Mouse (Mus musculus) WW6 (cell line): ENCODE measurements around the gene Tmem43.

Experiments
- DNase-seq: peaks from one replicate; pipeline ENCODE4 v3.0.0-alpha.2; 2013; ENCODE audit warnings: low read depth, low spot score

The Tmem43 gene

DNA sequence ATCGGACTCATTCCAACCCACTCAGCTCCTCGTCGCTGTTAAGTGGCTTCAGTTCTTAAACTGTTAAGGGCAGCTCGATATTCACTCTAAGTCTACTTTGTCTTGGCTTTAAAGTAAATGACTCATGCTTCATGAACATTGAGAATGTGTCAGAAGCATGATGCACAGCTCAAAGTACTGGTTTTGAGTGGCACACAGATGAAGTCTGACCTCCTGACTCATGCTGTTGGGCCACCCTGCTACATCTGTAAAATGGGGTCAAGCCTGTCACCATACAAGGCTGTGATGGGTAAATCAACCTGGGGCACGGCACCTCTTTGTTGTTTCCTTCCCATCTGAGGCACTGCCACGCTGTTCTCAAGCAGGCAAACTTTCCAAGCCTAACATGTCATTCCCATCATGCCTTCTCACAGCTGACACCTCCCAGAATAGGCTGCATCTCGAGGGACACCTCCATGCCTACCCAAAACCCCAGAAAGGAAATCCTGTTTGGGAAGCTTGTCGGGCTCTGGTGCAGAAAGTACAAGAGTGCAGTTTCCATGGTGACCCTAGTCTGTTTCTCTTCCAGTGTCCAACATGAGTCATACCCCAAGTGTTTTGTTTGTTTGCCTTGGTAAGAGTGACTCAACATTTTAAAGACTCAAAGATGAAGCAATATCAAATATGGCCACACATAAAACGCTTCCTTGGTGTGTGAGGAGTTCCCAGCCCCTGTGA is 15.2 kb downstream of the Tmem43 start:
- no peak for DNase-seq

DNA sequence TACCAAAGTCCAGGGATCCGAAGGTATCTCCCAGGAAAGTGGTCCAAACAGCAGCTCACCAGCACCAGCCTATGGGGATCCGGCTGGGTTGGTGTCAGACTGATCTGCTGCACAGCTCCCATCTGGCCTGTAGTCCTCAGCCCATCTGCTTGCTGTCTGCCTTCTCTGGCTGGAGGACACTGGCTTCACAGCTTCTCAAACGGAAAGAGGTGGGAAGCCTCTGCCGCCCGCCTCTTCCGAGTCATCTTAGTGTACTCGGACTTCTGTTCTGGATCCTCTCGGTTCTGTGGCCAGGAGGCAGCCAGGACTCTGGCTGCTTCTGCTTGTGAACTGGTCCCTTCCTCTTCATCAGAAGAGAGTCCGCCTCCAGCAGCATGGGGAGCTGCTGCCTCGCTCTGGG is 16.4 kb downstream of the Tmem43 start:
- no peak for DNase-seq

- no peak for DNase-seq
These were observed 17.5 kb downstream of the Tmem43 start for GRCm38 (mm10) chr6:91491004-91491403.

DNA sequence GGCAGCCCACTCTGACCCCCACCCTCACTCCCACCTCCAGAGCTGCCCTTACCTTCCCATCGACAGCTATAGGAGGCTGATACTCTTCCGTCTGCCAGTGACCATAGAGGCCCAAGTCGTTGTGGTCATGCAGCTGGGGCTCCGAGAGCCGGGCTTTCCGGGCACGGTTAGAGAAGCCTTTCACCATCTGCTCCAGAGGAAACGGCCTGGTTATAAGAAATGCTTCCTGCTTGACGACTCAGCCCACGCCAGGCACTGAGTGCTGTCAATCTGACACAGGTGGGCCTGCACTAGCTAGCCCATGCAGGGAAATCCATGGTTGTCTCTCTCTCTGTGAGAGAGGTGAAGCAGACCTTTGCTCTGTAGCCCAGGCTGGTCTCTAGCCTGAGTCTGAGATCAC is 19.6 kb downstream of the Tmem43 start:
- DNase-seq, result no peak

DNA sequence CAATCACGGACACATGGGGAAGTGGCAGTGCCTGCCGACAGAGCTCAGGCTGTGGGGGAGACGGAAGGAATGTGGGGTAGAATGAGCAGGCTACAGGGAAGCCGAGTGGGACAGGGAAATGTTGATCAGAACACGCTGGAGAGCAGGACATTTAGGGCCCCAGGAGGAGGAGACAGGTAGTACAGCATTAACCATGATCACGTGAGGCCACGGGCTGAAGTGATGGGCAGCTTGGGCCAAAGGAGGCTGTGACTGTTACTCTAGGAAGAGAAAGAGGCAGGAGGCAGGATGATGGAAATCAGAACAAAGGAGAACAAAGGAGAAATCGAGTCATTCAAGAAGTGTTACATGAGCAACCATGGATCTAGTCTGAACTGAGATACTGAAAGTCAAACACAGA is 21.0 kb downstream of the Tmem43 start:
- DNase-seq, result no peak

- no peak for DNase-seq
These were observed 29.8 kb downstream of the Tmem43 start for GRCm38 (mm10) chr6:91503302-91503701.

GRCm38 (mm10) chr6:91506036-91506435 is 32.5 kb downstream of the Tmem43 start:
- DNase-seq, result no peak

GRCm38 (mm10) chr6:91508041-91508440 is 34.5 kb downstream of the Tmem43 start:
- no peak for DNase-seq

DNA sequence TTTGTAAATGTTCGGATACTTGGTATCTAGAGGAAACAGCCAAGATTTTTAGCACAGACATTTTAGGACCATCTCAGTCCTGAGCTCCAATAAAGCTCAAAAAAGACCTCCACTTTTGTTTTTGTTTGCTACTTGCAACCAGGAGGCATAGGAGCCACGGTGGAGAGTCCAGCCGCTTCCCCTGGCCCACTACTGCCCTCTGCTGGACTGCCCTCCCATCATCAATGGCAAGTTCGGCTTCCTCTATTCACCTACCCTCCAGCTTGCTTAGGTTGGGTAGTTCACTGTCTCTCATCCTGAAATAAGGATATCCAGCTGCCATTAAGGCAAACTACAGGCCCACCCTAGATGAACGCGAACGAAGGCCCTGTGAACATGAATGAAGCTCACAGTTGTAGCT is 35.8 kb downstream of the Tmem43 start:
- DNase-seq, result no peak

- no peak for DNase-seq
These were observed 36.7 kb downstream of the Tmem43 start for GRCm38 (mm10) chr6:91510211-91510610.

DNA sequence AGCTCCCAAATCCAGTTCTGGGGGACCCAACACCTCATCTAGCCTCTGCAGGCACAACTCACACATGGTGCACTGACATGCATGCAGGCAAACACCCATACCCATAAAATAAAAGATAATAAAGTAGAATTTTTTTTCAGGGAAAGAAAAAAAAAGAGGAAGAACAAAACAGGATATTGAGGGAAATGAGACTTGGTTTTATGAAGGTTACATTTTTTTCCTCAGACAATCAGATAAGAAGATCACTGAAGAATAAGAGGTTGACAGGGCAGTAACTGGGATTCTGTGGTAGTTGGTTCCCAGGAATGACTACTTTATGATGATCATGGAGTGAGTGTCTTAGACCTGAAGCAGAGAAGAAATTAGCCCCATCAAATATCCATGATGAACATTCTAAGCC is 40.6 kb downstream of the Tmem43 start:
- DNase-seq, result no peak

GRCm38 (mm10) chr6:91514737-91515362 is 41.3 kb downstream of the Tmem43 start:
- no peak for DNase-seq

GRCm38 (mm10) chr6:91515545-91516449 is 42.3 kb downstream of the Tmem43 start, which contains the start of the genes Xpc and Lsm3:
Gene Xpc (minus strand): TSS chr6:91515888.
Gene Lsm3 (plus strand): TSS chr6:91515928.
- peak; percentile 93 for DNase-seq

GRCm38 (mm10) chr6:91518454-91519020 is 45.0 kb downstream of the Tmem43 start:
- DNase-seq, result no peak

DNA sequence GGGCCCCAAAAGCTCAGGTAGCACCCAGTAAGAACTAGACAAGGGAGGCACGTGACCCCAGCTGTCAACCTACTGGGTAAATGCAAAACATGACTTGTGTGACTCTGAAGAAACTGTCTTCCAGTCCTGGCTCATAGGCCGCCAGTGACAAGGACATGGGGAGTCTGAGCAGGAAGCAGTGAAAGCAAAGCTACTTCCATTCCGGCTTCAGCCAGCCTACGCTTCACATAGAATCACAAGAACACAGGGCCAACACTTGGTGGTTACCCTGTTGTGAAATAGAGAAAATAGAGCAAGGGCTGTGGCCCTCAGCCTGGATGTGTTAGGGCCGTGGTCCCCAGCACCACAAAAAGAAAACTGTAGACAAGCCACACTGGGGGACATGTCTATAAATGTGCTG is 49.3 kb downstream of the Tmem43 start:
- no peak for DNase-seq

GRCm38 (mm10) chr6:91525544-91525943 is 52.0 kb downstream of the Tmem43 start:
- DNase-seq, result no peak

DNA sequence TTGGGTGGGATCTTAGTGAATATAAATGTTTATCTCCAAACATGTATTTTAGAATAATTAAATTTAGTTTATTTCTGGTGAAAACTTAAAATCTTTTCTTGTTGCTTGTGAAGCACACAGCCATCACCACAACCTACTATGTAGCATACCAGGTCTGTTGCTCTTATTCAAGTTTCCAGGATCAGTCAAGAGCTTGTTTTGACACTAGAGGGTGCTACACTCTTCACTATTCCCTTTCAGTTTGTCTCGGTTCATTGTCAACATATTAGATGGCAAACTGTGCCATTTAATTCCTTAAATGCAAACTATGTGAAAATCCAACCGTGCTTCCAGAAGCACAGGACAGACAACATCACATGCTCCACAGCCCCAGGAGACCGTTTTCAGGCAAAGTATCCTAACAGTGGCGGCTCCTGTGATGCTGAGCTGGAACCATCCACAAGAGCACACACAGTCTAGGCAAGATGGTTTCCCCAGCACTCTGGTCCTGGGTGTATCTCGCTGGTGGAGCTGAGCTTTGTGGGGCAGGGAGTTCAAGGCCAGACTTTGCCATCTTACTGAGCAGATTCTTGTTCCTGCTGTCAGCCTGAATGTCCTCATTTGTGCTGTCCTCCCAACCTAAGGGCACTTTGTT is 53.8 kb downstream of the Tmem43 start:
- no peak for DNase-seq

DNA sequence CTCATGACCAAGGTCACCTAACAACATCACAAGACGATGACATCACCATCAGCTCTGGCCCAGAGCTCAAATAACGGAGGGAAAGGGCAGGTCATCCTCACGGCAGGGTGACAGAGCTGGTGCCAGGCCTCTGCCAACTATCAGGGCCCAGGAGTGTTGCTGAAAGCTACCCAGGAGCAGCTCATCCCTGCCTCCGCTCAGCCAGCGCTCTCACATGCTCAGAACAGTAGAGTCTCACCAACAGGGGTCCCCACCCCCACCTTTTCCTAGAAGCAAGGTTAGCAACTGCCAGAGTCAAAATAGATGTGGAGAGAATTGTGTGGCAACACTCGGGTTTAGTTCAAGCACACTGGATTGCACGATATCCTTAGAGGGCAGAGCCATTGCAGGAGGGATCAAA is 54.8 kb downstream of the Tmem43 start:
- DNase-seq, result no peak

- DNase-seq, result no peak
These were observed 57.2 kb downstream of the Tmem43 start for GRCm38 (mm10) chr6:91530673-91531072.

DNA sequence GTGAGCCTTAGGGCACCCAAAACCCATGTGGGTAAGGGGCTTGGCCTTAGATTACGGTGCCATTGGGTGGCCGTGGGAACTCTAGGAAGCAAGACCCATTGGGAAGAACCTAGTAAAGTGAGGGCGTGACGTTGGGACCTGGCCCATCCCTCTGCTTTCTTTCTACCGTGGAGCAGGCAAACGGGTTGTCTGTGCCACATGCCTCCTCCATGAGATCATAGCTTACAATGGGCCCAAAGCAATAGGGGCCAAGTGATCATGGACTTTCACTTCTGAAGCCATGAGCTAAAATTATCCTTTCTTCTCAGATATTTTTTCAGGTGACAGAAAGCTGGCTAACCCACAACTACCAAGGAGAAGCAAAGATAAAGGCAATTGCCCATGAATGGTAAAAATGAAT is 57.8 kb downstream of the Tmem43 start:
- no peak for DNase-seq

DNA sequence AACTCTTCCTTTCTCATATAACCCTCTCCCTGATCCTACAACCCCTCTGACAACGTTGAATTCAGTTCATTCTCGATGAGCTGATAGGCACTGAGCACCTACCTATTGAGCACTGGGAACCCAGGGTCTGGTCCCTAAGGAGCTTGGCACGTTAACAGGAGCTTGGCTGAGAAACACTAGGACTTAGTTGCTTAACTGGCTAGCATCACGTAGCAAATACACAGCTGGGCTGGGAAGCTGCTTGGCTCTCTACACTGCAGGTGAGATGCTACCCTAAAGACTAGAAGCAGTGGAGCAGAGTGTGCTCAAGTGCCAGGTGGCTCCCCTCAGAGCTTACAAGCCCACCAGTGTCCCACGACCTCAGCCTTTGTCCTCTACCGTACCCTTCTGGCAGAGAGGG is 59.2 kb downstream of the Tmem43 start:
- no peak for DNase-seq

- no peak for DNase-seq
These were observed 59.9 kb downstream of the Tmem43 start for GRCm38 (mm10) chr6:91533359-91533758.
